Mouse (Mus musculus): ENCODE data around the gene Birc2.

Birc2 gene

DNA sequence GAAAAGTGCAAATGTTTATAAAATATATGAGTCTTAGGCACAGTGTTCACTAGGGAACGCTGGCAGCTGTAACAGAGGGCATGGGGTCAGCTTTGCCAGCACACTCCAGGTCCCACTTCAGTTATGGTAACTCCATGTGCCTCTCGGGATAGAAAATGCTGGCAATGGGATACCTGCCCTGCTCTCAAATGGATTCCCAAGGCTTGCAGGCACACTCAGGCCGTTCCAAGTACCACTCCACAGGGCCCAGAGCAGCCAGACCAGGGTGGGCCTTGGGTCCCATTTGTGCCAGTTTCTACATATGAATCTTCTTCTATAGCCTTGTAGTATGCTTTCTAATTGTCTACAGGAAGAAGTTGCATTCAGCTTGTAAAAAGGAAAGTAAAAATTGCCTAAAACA is 51.5 kb downstream of the Birc2 start:
- DNase-seq (ENCODE audit: low spot score in 2 of 2): no peak

DNA sequence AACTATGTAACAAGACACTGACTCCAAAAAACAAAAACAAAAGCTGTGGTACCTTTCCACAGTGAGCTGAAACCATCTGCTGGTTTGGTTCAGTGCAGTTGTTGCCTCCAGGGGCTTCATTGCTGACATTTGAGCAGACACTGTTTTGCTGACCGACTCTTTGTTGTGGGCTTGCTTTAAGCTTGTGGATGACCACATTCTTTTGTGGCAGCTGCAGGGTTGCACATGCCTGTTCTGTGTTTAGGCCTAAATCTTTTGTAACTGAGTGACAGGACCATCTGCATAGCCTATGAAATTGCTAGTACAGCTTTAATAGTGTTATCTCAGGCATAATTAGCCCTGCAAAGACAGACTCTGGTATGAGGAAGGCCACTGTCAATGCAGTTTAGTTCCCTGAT is 52.2 kb downstream of the Birc2 start:
- no peak for DNase-seq (ENCODE audit: low spot score in 2 of 2)

DNA sequence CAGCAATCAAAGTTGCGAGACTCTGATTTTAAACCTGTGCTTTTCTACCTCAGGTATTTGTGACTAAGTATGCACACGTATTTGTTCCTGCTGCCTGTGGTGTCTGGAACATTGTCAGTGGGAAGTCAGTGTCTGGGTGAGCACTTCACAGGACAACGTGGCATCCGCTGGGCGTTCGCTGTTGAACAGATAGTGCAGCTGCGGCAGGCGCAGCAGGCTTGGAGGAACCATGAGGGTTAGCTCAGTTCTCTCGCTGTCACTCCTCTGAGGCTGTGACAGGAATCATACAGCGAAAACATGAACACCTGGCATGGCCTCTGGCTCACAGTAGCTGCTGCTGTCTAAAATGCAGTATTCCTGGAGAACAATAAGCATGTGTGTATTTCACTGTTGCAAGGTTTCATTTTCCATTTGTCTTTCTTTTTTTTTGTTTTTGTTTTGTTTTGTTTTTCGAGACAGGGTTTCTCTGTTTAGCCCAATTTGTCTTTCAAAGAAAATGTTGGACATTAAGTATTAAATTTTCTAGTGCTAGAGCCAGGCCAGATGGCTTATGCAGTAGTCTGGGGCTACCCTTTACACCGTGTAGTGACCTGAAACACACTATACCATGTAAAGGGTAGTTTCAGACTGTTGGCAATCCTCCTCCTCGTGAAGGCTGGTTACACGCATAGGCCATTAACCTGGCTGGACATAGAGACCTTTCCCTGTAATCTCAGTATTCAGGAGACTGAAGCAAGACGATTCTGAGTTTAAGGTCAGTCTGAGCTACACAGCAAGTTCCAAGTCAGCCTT is 52.8 kb downstream of the Birc2 start:
- no peak for DNase-seq (ENCODE audit: low spot score in 2 of 2)

DNA sequence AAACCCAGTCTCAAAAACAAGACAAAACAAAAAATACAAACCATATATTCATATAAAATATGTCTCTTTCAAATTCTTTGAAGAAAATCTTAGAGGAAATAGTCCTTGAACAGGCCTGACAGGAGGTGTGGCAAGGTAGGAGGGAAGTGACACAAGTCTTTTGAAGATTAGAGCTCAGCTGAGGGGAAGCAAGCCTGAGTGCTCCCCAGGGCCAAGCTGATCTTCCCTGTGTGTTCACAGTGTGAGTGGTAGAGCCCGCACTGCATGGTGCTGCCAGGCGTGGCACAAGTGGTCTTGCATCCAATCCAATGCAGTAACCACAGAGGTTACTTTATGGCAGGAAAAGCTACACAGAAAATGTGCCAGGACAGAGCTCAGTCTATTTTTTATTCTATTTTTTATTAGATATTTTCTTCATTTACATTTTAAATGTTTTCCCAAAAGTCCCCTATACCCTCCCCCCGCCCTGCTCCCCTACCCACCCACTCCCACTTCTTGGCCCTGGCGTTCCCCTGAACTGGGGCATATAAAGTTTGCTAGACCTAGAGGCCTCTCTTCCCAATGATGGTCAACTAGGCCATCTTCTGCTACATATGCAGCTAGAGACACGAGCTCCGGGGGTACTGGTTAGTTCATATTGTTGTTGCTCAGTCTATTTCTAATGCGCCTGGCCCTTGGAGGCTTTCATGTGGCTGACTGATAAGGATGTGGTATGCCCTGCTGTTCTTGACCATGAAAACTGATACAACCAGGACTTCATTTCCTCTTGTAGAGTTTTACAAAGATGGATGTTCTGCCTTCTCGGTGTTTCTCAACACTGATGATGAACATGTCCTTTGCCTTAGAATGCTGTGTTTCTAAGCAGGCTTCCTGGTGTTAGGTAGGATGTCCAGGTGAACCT is 56.4 kb downstream of the Birc2 start:
- no peak for DNase-seq (ENCODE audit: low spot score in 2 of 2)

DNA sequence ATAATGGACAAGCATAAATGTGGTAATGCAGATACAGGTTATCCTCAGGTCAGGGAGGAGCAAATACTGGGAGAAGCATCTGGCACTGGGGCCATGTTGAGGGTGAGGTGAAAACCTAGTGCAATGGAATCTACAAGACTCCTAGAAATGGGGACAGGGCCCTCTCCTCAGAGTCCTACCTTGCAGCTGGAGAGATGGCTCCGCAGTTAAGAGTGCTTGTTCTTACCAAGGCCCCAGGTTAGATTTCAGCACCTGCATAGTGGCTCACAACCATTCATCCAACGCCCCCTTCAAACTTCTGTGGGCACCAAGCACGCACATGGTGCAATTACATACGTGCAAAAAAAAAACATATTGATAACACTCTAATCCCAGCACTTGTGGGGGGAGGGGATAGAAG is 57.1 kb downstream of the Birc2 start:
- DNase-seq (ENCODE audit: low spot score in 2 of 2): no peak

DNA sequence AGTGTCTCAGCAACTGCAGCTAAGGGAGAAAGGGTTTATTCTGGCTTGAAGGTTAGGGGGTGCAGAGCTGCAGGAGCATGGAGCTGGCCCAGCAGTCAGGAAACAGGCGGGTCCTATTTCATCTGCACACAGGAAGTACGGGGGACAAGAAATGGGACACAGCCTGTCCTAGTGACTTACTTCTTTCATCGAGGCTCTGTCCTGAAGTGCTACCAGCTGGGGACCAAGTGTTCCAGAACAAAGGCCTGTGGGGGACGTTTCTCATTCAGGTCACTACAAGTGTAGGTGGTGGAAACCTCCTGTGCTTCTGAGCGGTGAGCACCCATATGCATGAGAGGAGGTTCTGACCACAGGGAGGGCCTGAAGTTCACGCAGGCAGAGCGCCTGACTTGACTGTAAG is 58.1 kb downstream of the Birc2 start:
- DNase-seq (ENCODE audit: low spot score in 2 of 2): no peak

DNA sequence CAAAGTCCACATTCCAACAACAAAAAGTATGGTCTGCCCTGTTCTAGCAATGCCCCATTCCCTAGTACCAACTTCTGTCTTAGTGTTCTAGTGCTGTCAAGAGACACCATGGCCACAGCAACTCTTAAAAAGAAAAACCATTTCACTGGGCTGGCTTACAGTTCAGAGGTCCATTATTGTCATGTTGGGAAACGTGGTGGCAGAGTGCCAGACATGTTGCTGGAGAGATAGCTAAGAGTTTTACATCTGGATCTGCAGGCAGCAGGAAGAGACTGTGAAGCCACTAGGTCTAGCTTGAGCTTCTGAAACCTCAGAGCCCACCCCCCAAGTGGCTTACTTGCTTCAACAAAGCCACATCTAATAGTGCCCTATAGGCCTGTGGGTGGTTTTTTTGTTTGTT is 59.2 kb downstream of the Birc2 start:
- no peak for DNase-seq (ENCODE audit: low spot score in 2 of 2)

DNA sequence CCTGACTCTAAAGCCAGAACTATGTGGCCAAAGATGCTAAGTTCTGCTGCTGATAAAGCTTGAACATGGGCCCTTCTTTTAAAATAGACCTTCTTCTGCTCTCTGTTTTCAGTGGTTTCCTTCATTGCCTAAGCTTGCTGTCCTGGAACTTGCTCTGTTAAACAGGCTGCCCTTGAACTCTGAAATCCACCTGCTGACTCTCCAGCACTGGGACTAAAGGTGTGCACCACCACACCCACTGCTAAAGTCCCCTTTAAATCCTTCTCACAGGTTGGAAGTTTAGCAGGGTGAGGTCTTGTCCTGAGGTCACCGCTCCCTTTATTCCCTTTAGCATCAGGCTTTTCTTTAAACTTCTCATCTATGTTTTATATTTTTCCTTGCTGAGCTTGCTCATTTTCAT is 59.9 kb downstream of the Birc2 start:
- no peak for DNase-seq (ENCODE audit: low spot score in 2 of 2)

DNA sequence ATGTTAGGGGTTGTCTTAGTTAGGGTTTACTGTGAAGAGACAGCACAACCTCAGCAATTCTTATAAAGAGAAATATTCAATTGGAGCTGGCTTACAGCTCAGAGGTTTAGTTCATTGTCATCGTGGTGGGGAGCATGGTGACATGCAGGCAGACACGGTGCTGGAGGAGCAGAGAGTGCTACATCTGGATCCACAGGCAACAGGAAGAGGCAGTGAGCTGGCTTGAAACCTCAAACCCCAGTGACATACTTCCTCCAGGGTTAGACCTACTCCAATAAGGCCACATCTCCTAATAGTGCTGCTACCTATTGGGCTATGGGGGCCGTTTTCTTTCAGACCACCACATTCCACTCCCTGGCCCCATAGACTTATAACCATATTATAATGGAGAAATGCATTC is 60.9 kb downstream of the Birc2 start:
- DNase-seq (ENCODE audit: low spot score in 2 of 2): no peak

DNA sequence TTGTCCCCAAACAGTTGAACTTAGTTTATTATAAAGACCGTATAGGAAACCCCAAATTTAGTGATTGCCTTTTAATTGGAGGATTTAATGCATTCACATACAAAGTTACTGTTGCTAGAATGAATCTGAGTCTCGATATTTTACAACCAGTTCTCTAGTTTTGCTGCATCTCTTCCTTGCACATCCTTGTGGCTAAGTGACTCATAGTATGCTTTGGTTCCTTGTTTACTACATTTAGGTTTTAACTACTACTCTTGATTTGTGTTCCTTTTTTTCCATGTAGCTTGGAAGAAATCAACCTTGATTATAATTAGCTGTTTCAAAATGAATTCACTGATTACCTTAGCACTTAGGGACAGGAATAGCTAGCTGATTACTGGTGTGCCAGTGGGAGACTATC is 61.9 kb downstream of the Birc2 start:
- no peak for DNase-seq (ENCODE audit: low spot score in 2 of 2)

DNA sequence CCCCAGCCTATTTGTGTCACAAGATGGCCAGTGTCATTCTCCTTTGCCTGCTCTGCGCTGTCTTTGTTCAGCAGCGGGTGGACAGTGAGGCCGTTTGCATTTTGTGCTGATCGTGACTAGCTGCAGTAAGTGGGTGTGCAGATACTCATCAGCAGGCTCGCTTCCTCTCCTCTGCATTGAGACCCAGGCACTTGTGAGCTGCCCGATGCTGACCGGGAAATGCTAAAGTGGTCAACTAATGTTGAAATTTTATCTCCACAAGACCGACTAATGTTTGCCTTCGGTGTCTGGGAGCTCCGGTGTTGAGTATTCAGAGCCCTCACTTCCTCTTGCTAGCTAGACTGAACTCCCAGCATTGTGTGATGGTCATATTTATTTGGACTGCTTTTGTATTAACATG is 62.3 kb downstream of the Birc2 start:
- DNase-seq (ENCODE audit: low spot score in 2 of 2): no peak

DNA sequence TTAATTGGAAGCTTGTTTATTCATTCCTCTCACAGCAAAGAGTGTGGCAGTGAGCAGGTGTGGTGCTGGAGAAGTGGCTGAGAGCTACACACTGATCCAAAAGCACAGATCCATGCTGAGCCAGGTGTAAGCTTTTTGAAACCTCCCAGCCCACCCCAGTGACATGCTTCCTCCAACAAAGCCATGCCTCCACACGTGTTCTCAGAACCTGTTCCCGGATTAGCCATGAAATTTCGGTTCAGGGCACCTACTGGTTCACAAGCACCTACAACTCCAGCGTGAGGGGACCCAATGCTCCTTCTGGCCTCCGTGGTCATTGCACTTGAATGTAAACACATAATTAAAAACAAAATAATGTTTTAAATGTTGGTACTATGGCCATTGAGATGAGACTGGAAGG is 63.2 kb downstream of the Birc2 start:
- no peak for DNase-seq (ENCODE audit: low spot score in 2 of 2)

DNA sequence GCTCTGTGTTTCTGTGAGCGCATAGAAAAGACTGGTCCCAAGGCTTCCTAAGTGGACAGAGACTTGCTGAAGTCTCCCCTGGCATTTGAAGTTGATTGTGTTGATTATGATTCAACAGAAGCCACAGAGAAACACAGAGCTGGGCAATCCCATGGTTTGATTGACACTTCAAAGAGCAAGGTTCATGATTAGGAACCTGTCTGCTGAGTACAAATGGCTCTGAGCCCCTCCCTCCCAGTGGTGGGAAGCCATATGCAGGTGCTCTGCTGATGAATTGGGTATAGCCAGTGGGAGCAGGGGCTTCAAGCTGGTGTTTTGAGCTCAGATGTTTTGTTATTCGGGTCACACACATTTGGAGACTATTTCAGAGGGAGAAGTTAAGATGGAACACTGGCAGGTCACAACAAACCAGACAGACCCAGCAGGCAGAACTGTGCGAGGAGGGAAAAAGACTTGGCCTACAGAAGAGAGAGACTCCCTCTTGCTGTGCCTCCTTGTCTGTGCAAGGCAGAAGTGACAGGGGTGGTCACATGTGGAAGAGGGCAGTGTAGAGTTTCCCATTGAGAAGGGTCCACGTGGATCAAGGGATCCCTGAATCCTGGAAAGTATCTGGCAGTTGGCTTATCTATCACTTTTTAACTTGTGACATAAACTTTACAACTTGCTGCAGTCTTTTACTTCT is 64.0 kb downstream of the Birc2 start:
- no peak for DNase-seq (ENCODE audit: low spot score in 2 of 2)

DNA sequence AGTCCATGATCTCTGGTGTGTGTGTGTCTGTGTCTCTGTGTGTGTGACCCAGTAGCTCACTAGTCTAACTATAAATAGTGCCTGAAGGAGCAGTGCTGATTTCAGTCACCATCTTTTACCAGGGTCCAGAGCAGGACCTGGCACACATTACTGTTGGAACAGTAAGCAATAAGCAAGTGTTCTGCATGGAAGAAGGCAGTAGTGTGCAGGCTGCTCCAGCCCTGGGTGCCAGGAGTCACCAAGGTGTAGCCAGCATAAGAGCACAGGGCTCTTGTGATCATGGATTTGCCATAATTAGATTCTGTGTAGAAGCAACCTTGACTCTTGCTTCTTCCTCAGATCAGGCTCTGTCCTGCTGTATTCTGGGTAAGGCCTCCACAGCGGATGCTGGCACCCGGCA is 64.5 kb downstream of the Birc2 start:
- no peak for DNase-seq (ENCODE audit: low spot score in 2 of 2)

DNA sequence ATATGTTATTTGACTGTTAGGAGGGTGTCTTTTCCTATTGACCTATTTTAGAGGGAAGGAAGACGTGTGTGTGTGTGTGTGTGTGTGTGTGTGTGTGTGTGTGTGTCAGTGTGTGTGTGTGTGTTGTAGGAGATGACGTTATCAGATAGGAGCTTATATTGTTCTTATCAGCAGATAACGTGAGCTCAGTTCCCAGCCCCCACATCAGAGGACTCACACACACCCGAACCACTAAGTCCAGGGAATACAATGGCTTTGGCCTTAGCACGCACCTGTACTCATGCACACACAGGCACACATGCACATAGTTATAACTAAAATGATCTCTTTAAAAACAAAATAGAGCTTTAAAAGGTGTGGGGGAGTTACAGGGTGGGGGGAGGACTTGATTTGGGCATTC is 67.4 kb downstream of the Birc2 start:
- no peak for DNase-seq (ENCODE audit: low spot score in 2 of 2)

DNA sequence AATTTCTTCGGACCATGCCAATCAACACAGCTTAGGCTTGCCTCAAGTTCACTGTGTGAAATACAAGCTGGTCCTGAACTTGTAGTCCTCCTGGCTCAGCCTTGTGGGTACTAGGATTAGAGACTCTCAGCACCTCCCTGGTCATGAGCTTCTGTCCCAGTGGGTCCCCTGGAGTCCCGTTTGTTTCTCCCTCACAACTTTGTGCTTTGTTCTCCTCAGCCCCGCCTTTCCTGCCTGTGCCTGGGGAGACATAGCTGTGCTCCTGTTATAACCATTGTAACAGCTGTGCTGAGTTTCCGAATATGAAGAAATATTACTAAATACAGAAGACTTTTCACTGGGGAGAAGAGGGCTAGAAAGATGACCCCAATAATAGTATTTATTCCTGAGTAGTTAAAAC is 67.8 kb downstream of the Birc2 start:
- no peak for DNase-seq (ENCODE audit: low spot score in 2 of 2)

All from urinary bladder, postnatal 36 days (tissue).